Mouse (Mus musculus): Measurements from ENCODE around the gene Klhl40. TPM values are rescaled to one million over a fixed set of nuclear protein-coding genes. Genes with fewer than 3 reads are reported as not detected.

Gene Klhl40
- under 1 TPM in 1 of 2 experiments, not detected in 1; 0.16 TPM for total RNA-seq (2021)
- long read RNA-seq, experiment 1, result 0 reads
- long read RNA-seq, experiment 2, result 0 reads

DNA sequence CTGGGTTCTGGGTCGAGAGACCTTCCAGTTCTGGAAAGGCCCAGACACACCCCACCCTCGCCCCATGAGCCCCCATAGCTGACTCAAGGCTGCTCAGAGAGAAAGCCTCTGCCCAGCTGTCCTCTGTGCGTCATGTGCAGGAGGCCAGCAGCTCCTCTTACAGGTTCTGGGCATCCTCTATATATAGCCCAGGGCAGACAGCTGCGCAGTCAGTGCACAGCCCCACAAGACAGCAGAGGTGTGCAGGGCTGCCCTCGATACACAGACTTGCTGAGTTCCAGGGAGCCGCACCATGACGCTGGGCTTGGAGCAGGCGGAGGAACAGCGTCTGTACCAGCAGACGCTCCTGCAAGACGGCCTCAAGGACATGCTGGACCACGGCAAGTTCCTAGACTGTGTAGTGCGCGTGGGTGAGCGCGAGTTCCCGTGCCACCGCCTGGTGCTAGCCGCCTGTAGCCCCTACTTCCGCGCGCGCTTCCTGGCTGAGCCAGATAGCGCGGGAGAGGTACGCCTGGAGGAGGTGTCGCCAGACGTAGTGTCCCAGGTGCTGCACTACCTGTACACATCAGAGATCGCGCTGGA, at the start of gene Klhl40:
TSS of gene Klhl40 (plus strand) at position 124 of the 582 bp plus-strand sequence.
- DNase-seq, result no peak

DNA sequence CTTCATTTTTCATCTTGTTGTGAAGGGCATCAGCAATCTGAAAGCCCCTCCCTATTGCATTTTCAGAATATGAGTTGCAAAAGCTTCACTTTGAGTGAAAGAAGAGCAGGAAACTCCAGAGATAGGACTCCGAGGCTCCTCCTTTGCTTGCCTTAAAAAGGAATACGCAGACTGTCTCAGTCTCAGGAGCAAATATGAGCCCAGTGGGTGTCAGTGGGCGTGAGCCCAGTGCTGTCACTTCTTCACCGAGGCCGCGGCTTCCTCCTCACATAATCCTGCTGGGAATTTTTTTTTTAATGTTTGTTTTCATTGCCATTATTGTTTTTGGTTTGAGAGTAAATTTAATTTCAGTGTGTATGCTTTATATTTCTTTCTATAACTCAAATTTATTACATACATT, 36.9 kb upstream of the Klhl40 start:
- no peak for DNase-seq

DNA sequence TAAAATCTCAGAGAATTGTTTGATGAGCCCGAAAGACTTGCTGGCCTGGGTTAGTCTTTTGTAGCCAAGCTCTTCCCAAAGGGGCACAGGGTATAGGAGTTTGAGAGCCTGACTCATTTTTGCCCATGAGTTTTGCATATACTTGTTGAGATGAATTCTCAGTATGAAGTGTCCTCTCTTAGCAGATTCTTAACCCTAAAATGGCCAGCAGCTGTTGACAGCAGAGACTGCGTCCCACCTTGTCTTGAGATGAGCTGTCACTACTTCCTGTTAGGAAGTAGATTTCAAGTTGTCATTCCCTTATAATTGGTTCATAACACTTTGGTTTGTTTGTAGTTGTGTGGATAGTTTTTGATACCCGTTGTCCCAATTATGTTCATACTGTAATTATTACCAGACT, 36.2 kb upstream of the Klhl40 start:
- DNase-seq, result no peak

GRCm38 (mm10) chr9:121744051-121744450, 33.4 kb upstream of the Klhl40 start:
- no peak for DNase-seq

GRCm38 (mm10) chr9:121752774-121753173, 24.6 kb upstream of the Klhl40 start:
- DNase-seq, result no peak

DNA sequence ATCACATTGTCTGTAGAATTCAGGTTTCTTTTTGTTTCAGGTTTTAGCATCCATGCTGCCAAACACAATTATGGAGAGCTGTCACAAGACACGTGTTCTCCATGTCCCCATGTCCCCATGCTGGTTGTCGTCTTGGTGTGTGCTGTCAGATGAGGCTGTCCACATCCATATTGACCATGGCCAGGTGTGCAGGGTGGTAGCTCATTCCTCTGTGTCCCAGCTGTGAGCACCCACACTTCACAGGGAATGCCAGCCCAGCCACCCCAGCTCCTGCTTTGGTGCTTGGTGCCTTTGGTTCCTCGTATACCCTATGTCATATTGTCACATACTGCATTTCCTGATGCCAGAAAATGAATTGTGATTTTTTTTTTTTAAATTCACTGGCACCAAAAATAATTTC, 22.8 kb upstream of the Klhl40 start:
- DNase-seq, result no peak

- DNase-seq, result no peak
These were observed 20.6 kb upstream of the Klhl40 start for GRCm38 (mm10) chr9:121756785-121757184.

- no peak for DNase-seq
These were observed 20.0 kb upstream of the Klhl40 start for GRCm38 (mm10) chr9:121757432-121757831.

DNA sequence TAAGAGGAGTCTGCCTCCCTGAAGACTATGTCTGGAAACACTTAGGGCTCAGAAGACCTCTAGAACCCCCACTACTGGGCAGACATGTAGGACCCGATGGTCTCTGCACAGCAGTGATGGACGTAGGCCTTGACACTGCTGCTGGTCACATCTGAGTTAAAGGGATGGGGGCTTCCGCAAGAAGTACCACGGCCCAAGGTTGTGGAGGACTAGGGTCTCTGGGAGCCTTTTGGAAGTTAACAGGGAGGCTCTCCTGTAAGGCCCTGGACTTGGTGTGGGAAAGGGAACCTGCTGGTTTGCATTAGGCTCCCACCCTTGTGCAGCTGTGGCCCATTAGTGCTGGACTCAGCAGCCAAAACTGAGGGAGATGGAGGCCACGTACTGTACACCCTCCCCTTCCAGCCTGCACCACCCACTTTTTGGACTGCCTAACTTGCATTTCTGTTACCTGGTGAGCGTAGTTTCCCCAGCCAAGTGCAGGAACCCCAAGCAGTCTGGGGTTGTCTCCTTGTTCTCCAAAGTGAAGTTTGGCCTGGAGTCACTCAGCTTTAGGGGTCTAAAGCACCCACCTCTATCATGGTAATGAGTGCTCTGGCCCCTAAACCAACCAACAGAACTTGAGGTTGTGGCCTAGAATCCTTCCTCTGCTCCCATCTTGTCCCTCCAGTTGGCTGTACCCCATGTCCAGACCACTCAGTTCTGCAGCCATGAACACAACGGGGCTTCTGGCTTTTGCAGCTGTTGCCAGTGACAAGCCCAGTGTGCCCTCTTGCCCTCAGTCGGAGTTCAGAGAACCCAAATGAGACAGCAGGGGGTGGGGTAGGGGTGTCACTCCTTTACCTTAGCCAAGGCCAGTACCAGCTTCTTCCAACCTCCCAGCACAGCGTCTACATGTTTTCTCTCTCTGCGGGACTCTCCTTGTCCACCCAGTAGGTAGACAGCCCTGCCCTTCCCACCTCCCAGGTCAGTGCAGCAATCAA, 19.3 kb upstream of the Klhl40 start:
- DNase-seq, result no peak

DNA sequence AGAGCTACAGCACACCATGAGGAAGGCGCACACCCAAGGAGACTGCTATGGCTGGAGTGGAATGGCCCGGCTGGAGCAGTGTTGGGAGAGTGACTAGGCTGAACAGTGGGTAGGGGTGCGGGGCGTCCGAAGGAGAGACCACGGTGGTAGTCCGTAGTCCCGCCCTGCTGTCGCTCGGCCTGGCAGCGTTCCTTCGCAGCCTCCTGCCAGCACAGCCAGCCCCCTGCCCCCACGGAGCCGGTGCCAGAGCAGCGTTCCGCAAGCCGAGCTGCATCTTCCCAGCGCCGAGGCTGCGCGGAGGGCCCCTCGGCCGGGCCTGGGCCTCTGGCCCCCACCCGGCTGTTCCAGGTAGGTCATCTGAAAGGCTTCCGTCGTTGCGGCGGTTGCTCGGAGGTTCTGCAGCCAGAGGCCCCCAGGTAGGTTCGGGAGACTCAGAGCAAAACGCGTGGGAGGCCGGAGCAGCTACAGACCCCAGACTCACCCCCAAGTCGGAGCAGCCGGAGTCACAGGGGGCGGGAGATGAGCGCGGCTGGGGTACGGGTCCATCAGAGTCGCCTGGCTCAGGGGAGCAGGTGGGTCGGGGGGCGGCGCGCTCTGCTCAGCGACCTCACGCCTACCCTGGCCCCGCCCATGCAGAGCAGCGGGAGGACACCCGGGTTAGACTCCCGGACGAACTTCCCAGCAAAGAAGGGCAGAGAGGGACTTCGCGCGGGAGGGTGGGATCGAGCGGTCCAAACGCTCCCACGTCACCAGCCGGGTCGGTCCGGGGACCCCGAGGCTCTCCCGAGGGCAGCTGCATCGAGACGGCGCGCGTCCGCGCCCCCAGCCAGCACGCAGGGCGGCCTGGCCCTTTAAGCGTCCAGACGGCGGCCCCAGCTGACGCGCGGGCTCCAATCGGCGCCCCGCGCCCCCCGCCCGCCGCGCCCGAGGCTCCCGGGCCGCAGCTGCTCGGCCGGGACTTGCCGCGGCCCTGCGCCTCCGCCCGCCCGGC, 18.0 kb upstream of the Klhl40 start, which contains the start of gene Zfp651:
TSS of gene Zfp651 (plus strand) at position 240 of the 991 bp plus-strand sequence.
- DNase-seq, result peak; percentile 72 to 83

GRCm38 (mm10) chr9:121760271-121761090, 16.9 kb upstream of the Klhl40 start:
- peak; percentile 77 to 85 for DNase-seq

DNA sequence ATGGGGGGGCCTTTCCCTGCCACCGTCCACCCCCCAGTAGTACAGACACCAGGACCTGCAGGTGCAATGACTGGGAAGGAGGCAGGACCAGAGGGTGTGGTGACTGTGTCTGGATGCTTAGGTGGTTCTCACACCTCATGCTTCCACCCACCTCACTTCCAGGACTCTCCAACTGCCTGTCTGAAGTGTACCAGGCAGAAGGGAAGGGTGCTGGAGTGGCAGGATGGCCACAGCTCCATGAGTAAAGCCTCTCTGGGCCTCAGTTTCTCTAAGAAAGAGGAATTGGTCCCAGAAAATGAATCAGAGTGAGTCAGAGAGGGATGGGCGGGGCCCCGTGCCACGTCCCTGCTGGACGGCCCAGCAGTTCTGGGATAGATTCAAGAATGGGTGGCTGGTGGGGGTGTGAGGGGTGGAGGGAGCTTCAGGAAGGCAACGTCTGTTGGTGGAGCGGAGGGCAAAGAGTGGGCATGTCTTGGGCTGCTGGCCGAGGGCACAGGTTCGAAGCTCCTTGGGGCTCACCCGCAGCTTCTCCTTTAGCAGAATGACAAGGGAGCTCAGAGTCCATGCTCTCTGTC, 16.2 kb upstream of the Klhl40 start:
- DNase-seq, result peak; percentile 62 to 77

DNA sequence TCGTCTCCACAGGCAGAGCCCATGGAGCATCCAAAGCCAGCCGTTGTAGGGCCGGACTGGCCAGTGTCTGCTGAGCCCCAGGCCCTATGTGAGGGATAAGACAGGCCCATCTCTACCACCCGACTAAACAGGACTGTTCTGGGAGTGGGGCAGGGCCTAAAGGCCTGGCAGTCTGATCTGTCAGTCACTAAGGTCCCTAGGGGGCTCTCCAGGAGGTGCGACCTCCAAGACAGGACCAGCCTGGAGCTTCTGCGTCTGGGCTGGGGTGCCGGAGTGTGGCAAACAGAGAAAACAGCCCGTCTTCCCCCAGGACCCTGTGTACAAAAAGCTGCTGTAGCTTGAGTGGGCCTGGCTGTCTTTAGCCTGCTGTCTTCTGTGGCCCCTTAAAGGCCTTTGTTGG, 15.6 kb upstream of the Klhl40 start:
- DNase-seq, result no peak

DNA sequence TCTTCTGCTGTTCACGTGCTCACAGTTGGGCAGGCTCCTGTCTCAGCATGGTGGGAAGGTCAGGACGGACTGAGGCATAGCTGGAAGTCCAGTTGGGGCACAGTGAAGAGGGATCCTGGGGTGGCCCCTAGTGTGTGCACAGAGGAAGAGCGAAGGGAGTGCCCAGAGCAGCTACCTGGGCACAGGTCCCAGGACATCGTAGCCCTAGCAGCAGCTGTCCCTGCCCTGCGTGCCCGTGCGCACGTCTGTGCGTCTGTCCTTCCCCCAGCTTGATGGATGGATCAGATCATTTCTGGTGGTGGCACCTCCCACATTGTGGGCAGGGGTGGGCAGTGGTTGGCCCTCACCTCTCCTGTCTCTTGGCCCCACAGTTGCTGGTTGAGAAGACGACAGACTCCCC, 15.2 kb upstream of the Klhl40 start:
- DNase-seq, result no peak

DNA sequence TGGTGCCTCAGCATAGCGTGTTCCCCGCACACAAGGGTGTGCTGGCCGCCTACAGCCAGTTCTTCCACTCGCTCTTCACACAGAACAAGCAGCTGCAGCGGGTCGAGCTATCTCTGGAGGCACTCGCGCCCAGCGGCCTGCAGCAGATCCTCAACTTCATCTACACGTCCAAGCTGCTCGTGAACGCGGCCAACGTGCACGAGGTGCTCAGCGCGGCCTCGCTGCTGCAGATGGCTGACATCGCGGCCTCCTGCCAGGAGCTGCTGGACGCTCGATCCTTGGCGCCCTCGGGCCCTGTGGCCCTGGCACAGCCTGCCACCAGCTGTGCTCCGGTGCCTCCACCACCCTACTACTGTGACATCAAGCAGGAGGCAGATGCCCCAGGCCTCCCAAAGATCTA, 14.6 kb upstream of the Klhl40 start:
- no peak for DNase-seq

DNA sequence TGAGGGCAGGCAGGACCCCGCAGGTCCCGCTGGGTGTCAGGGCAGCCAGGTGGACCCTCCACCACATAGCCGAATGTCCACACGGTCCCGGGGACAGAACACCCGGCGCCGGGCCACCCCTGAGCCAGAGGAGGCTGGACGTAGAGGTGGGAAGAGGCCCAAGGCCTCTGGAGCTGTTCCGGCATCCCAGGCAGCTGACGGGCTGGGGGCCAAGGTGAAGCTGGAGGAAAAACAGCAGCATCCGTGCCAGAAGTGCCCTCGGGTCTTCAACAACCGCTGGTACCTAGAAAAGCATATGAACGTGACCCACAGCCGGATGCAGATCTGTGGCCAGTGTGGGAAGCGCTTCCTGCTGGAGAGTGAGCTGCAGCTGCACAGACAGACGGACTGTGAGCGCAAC, 13.7 kb upstream of the Klhl40 start:
- peak; percentile 49 to 55 for DNase-seq

DNA sequence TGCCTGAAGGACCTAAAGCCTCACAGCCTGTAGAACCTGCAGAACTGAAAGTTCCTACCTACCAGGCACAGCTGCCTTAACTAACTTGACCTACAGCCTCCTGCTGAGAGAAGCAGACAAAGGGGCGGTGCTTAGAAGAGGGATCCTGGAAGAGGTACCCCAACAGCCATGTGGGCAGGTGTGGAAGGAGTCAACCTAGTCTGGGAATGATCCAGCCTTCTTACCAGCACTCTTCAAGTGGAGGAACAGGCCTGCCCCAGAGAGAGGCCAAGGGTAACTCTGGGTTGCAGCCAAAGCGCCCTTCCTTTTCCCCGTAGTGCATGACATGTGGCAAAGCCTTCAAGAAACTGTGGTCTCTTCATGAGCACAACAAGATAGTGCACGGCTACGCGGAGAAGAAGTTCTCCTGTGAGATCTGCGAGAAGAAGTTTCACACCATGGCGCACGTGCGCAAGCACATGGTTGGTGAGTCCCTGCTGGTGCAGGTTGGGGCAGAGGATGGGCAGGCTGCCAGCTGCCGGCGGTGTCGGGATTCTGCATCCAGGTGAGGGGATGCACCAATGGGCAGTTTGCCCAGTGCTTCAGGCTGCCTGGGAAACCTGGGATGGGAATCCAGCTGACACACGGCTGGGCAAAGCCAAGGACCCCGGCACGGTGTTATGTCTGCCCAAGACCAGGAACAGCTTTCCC, 12.1 kb upstream of the Klhl40 start:
- no peak for DNase-seq

- DNase-seq, result no peak
These were observed 5.0 kb upstream of the Klhl40 start for GRCm38 (mm10) chr9:121772412-121772811.

- no peak for DNase-seq
These were observed 1.5 kb upstream of the Klhl40 start for GRCm38 (mm10) chr9:121775951-121776350.

GRCm38 (mm10) chr9:121776511-121776910, 896 bp upstream of the Klhl40 start:
- peak; percentile 34 to 49 for DNase-seq

All from adrenal gland, postnatal 36 days (tissue).